Mouse (Mus musculus): Measurements from ENCODE around the gene Scn8a. TPM values are rescaled to one million over a fixed set of nuclear protein-coding genes. Genes with fewer than 3 reads are reported as not detected.
A peak's percentile ranks its signal among the peaks of the same experiment; 100 is the strongest.

Scn8a gene
- total RNA-seq, 2 experiments from 2014 or later, result 0.50 to 0.83 TPM

- no peak for DNase-seq
These were observed 174.9 kb downstream of the Scn8a start for GRCm38 (mm10) chr15:101044531-101044930.

GRCm38 (mm10) chr15:101046039-101046526, 176.4 kb downstream of the Scn8a start:
- peak; percentile 30 for DNase-seq

- DNase-seq, result peak; percentile 56
These were observed 177.0 kb downstream of the Scn8a start for GRCm38 (mm10) chr15:101046527-101047193.

GRCm38 (mm10) chr15:101047194-101047555, 177.5 kb downstream of the Scn8a start, which contains the start of gene Gm47841:
TSS of gene Gm47841 (minus strand) at chr15:101047397.
- peak; percentile 48 for DNase-seq

- no peak for DNase-seq
These were observed 178.8 kb downstream of the Scn8a start for GRCm38 (mm10) chr15:101048338-101048896.

GRCm38 (mm10) chr15:101051869-101052268, 182.2 kb downstream of the Scn8a start:
- no peak for DNase-seq

- peak; percentile 48 for DNase-seq
These were observed 183.2 kb downstream of the Scn8a start for GRCm38 (mm10) chr15:101052560-101053501.

- DNase-seq, result no peak
These were observed 184.3 kb downstream of the Scn8a start for GRCm38 (mm10) chr15:101053832-101054459.

GRCm38 (mm10) chr15:101054541-101054940, 184.9 kb downstream of the Scn8a start:
- DNase-seq, result no peak

- peak; percentile 68 for DNase-seq
These were observed 186.6 kb downstream of the Scn8a start for GRCm38 (mm10) chr15:101056225-101056624.

GRCm38 (mm10) chr15:101059570-101060279, 190.1 kb downstream of the Scn8a start:
- no peak for DNase-seq

- DNase-seq, result no peak
These were observed 190.7 kb downstream of the Scn8a start for GRCm38 (mm10) chr15:101060280-101060852.

- peak; percentile 57 for DNase-seq
These were observed 195.4 kb downstream of the Scn8a start for GRCm38 (mm10) chr15:101065069-101065468.

GRCm38 (mm10) chr15:101066364-101066847, 196.7 kb downstream of the Scn8a start:
- DNase-seq, result no peak

- DNase-seq, result no peak
These were observed 197.4 kb downstream of the Scn8a start for GRCm38 (mm10) chr15:101066920-101067696.

- peak; percentile 51 for DNase-seq
These were observed 198.4 kb downstream of the Scn8a start for GRCm38 (mm10) chr15:101068029-101068428.

- no peak for DNase-seq
These were observed 199.0 kb downstream of the Scn8a start for GRCm38 (mm10) chr15:101068671-101069070.

GRCm38 (mm10) chr15:101069641-101070190, 200.1 kb downstream of the Scn8a start:
- no peak for DNase-seq

- no peak for DNase-seq
These were observed 201.1 kb downstream of the Scn8a start for GRCm38 (mm10) chr15:101070762-101071161.

GRCm38 (mm10) chr15:101072736-101073135, 203.1 kb downstream of the Scn8a start:
- DNase-seq, result no peak
